Mouse (Mus musculus): ENCODE results near the gene Sapcd2.

Sapcd2 gene

DNA sequence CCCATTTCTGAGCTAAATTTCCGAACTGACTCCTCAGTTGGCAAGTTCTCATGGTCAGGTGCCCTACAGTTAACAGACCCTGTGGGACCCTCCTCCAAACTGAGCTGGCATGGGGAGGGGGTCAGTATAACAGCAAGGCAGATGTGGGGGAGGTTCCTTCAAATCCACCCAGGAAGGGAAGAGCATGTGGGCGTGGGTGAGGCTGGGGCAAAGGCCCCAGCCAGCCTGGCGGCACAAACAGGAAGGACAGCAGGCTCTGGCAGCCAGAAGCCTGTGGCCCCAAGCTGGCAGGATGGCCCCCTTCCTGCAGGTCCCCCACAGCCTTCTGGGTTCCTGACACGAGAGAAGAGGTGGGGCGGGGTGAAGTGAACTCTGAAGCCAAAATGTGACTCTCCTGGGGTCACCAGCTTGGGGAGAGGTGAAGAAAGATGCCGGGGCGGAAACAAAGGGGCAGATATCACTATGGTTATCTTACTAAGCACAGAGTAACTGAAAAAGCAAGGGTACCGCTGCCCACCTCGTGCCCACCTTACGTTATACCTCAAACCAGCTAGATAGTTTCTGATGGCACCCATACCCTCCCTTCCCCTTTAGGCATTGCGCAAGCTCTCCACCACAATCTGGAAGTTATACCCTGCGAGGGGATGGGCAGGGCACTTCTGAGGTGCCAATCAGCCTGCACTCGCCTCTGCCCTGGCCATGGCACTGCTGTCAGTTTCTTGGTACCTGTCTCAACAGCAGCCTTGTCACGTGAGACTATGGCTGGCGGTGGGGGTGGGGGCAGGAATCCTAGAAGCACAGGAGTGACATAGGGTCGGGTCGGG, 50.7 kb downstream of the Sapcd2 start, which contains the start of gene Fut7:
TSS of gene Fut7 (plus strand) at position 681 of the 824 bp plus-strand sequence.
- DNase-seq (ENCODE audit: low spot score), result no peak

DNA sequence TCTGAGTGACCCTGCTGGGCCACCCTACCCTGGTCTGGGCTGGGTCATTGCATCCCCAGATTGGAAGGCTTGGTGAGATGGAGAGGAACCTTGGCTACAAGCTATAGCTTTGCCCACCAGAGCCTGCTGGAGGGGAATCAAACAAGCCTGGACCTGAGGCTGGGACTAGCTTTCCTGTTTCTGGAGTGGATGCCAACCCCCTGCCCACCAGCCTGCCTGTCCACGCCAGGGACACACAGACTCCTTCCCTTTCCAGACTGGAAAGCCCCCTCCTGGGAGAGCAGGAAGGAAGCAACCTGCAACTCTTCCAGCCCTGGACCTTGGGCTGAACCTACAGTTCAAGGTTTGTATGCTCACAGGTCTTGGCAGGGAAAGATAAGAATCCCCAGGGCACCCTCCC, 51.5 kb downstream of the Sapcd2 start:
- no peak for DNase-seq (ENCODE audit: low spot score)

GRCm38 (mm10) chr2:25425481-25425880, 53.4 kb downstream of the Sapcd2 start:
- no peak for DNase-seq (ENCODE audit: low spot score)

DNA sequence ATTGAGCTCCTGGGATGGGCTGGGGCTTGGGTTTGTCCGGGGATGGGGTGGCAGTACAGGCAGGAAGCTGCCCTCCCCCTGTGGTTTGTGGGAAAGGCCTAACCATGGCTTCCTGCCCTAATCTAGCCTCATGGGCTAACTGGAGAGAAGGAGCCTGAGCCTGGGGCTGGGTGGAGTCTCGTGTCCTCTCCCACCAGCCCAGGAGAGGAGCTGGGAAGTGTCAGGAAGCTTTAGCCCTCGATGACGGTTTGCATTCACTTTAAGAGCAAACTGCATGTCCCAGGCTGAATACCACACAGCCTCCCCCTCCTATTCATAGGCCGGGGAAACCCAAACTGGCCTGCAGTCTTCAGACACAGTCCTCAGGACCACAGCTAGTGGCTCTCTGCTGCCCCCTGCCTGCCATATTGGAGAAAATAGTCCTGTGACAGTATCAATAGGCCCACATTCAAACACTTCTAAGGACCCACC, 54.6 kb downstream of the Sapcd2 start:
- DNase-seq (ENCODE audit: low spot score), result peak; percentile 57

DNA sequence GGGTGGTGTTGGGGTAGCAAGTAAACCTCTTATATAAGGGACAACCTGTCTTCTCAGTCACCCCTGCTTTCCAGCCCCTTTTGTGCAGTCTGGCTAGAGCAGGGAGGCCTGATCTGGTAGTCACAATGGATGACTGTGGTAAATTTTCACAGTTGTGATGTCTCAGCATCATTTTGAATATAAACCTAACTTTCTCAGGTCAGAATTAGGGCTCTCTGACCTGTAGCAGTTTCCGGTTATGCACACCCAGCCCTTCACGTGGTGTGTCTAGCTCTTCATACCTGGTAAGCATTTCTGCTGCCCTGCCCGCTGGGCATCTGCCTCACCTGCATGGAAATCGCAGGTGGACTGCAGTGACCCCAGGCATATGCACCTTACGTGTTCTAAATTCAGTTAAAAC, 55.1 kb downstream of the Sapcd2 start:
- no peak for DNase-seq (ENCODE audit: low spot score)
